Mouse (Mus musculus) frontal cortex, postnatal 10 days (tissue): ENCODE results near the gene Pepd.
A peak's percentile ranks its signal among the peaks of the same experiment; 100 is the strongest.

Experiments used
- DNase-seq, 2 experiments: peaks; one replicate each; pipeline ENCODE4 v3.0.0; 2022; ENCODE audit warnings: low spot score in 2 of 2, mixed read lengths in 1 of 2

The Pepd gene

DNA sequence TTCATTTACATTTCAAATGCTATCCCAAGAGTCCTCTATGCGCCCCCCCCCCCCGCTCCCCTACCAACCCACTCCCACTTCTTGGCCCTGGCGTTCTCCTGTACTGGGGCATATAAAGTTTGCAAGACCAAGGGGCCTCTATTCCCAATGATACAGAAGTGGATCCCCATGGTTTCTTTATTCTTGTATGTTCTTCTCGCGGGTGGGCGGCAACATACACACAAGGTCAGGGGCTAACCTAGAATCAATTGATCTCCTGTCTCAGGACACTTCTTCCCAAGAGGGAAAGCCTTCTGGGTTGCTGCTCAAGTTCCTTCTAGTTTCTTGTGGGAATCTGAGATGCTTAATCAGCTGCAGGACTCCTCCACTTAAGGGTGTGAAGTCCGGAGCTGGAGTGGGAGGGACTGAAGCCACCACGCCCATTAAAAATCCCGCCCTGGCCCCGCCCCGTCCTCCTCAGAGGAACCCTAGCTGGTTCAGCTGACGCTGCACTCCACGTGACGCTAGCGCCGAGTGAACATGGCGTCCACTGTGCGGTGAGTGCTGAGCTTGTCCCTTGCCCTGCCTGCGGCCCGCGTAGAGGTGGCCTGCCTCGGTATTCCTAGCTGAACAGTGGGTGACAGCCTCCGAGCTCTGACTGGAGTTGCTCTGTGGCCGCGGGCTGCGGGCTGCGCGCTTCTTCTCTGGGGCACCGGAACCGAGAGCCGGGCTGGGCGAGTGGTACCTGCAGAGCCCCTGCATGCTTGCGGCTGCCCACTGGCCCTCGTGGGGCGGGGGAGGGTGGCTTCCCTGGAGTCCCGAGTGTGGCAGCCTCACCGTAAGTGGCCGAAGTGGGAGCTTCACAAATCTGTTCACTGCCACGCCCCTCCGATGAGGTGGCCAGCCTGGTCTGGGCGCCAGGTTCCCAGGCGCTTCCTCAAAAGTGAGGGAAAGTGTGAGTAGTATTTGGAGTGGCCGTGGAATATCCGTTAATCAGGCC lies at the start of gene Pepd:
Gene Pepd, plus strand, starts transcription at position 461 of the 979 bp plus-strand sequence.
- DNase-seq: peak; percentile 71 to 81

DNA sequence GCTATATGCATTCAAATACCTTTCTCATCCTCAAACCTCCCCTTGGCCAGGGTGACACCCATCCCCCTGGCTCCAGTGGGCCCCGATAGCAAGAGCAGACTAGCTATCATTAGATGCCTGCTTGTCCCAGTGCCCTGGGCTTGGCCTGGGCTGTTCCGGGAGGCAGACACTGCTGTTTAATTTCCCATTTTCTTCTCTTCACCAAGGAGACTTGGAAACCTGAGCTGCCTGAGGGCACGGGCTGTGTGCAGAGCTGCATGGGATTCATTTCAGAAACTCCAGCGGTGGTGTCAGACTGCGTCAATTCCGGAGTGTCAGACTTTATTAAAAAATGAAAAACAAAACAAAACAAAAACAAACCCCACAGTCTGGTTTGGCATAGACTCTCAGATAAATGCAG lies 44.9 kb upstream of the Pepd start:
- no peak for DNase-seq

DNA sequence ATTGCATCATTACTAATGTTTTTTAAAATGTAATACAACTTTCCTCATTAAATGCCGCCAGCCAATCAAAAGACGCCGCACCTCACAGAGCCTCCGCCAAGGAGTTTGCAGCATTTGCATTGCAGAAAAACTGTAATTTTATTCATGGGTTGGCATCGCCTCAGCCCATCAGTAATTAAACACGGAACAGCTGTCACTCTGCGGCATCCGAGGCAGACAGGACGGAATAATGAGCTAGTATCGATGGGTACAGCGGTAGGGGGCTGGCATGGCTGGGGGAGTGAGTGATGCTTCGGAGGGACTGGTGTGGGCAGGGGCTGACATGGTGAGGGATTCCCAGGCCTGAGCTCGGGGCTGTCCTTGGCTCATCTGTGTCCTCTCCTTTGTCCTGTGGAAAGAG lies 42.5 kb upstream of the Pepd start:
- peak in 1 of 2 experiments; percentile 9 for DNase-seq

DNA sequence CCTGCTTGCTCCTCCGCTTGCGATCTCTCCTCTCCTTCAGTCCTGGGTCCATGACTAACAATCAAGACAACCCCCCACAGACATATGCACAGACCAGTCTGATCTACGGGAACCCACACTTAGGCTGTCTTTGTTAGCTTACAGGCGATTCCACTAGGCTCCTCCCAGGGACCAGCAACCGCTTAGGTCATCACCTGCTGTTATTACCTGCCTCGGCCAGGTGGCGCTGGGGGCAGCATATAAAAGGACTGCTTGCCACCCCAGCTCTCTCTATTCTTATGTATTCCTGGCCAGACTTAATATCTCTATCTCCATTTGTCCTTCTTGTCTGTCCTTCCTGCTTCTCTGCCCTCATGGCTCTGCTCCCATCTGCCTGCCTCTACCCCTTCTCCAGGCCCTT lies 35.4 kb upstream of the Pepd start:
- DNase-seq: no peak

DNA sequence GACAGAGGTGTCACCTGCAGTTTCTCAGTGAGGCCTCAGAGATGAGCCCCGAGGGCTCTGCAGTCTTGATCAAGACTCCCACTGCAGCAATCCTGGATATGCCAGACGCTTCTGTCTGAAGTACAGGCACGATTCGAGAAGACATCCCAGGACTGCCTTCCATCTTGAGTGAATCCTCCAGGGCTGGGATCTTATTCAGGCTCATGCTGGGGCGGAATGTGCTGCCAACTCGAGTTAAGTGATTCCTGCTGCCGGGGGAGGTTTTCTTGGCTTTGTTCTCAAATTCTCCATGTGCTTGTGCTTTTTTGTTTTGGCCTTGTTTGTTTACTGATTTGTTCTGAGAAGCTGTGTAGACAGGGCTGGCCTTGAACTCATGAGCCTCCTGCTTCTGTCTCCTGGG lies 34.4 kb upstream of the Pepd start:
- no peak for DNase-seq

DNA sequence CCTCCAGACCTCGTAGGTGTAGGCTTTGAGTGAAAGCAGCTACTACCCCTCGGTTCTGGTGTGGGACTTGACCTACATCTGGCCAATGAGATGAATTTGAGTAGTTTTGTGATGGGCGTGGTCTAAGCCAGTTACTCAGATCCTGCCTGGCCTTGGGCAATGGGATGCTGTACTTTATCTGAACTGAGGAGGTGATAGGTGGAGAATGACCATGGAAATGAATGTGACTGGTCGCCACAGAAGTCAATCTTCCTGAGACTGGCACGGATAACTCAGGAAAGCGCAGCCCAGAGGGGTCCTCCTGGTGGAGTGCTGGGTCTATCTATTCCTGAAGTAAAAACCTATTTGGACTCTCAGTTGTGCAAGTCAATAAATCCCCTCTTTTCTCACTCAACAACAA lies 23.7 kb upstream of the Pepd start:
- no peak for DNase-seq

DNA sequence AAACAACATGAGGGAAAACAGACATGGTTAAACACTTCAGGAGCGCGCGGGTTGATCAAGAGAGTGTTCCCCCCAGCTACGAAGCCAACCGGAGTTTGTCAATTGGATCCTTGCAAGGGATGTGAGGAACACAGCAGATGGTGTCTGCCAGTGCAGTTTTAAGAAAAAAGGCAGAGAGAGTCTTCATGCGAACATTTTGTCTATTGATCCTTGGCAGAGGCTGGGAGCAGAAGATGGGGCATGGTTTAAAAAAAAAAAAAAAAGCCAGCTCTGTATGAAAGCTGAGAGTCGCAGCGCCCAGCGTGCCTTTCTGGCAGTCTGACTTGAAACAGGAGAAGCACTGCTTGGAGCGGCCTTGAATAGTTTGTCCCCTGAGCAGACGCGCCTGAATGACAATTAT lies 23.3 kb upstream of the Pepd start:
- no peak for DNase-seq

DNA sequence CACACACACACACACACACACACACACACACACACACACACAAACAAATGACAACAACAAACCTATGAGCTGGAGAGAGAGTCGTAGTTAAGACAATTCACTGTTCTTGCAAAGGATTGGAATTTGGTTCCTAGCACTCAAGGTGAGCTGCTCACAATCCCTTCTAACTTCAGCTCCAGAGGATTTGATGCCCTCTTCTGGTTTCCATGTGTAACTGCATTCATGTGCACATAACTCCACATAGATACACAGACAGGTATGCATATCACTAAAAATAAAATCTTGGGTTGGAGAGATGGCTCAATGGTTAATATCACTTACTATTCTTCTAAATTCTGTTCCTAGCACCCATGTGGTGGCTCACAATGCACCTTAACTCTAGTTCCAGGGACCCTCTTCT lies 19.3 kb upstream of the Pepd start:
- no peak for DNase-seq

DNA sequence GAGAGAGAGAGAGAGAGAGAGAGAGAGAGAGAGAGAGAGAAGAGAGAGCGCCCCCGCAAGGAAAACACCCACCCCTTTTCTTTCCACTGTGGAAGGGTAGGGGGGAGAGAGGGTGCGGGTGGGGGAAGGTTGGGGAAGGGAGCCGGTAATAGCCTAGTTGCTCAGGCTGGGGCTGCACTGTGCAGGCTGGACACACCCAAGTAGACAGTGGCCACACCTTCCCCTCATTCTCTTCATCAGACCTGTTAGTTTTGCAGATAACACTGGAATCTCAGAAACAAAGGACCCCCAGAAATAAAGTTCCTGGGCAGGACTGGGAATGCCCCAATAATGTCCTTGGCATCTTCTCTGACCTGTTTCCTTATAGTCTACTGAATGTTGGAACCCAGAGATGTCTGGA lies 15.7 kb upstream of the Pepd start:
- no peak for DNase-seq

DNA sequence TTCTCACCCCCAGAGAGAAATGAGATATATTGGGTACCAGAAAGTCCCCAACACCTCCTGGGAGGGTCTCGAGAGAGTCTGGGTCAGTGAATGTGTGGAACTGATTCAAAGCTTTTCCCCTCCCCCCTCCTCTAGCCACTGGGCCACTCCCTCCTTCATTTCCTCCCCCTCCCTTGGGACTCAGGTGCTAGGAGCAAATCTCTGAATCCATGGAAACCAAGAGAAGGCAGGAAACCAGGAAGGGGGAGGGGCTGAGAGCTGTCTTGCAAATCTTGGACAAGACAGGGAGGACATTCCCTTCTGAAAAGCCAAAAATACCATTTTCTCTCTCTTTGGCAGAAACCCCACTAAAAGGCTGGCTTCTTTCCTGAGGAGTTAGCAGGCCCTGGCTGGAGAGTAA lies 15.1 kb upstream of the Pepd start:
- peak; percentile 21 to 36 for DNase-seq

DNA sequence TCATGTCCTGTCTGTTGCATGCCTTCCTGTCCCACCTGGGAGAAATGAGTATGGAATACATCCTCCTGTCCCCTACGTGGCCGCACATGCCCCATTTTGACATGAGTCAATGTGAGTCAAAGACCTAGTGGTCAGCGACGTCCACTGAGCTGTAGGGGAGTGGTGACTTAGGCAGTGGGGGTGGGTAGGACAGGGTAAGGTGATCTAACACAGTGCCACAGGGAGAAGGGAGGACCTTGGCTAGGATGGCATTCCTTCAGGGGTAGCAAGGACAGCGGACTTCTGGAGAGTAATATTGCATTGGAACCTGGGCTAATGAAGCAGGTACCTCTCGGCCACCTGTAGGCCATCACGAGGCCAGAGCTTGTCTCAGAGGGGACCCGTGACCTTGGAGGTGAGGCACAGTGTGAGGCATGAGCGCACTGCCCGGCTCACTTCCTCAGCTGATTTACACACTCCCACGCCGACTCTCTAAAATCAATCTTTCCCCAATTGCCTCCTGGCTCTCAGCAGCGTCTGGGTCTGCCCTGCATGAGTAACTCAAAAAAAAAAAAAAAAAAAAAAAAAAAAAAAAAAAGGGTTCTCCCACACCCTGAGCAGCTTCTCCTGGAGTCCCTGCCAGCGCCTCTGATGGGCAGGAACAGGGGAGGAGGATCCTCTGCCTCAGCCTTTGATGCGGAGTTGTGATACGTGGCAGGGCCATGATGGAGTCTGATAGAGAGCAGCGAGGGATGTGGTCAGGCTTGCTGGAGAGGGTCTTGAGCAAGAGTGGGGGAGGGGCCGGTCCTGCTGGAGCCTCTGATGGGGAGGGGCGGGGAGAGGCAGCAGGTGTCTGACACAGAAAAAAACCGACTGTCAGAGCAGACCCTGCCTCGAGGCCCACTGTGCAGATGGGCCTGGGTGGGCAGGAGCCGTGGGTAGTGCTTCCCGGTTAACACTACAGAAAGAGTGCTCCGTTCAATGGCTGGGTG lies 1.8 kb upstream of the Pepd start:
- DNase-seq: no peak

DNA sequence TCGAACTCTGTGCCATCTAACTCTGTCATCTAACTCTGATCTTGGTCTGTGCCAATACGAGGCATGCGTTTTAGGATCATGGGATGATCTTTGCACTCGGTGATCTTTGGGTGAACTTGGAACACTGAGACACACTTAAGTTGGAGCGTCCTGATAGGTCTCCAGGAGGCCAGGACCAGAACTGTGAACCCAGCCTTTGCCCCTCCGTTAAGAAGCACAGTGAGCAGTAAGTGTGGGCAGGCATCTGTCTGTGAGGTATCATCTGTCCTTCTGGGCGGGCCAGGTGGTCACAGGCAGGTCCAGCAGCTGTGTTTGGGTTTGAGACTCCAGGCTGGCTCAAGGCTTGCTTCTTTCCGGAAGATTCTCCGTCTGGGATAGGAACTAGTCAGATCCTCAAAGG lies 1.8 kb downstream of the Pepd start:
- no peak for DNase-seq

DNA sequence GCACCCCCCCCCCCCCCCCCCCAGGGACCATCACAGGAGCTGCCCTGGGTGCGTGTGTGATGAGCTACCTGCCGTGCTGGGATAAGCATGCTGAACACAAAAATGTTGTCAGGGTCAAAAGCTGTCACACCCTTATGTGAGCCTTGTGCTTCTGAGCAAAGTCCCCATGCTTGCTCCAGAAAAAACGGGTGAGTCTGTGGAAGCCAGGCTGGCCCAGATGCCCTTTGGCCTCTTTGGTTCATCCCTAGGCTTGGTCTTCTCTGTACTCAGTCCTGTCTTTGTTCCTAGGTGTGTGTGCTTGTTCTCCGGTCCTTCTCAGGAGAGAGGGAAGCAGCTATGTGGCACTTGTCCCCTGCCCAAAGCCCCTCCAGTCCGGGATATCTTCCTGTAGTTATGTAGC lies 3.4 kb downstream of the Pepd start:
- no peak for DNase-seq

DNA sequence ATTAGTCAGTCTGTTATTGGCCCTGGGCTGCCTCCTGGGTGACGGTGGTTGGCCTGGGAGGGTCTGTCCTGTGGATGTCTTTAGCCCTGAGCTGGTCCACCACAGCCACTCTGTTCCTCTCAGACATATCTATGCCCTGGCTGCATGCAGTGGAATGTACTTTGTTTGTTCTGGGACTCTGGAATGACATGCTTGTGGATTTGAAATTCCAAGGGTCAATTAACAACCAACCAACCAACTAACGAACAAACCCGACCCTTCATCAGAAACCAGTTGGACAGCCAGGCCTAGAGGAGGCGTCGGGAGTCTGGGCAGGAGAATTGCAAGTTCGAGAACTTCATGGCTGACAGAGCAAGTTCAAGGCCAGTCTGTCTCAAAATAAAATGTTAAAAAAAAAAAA lies 5.4 kb downstream of the Pepd start:
- DNase-seq: no peak

DNA sequence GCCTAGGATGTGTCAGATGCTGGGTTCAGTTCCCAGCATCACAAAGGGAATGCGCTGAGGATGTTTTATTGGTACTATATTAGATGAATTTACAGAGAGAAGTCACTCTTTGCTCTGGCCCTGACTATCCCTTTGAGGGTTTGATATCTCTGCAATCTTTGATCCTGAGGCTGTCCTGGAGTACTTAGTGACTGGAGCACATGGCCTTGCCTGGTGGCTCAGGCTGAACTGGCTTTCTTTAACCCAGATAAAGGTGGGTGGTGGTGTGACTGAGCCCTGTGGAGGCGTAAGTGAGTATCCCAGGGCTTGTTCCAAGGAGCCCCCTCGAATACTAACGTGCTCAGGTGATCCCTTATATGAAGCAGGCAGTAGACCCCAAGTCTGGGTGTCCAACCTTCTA lies 5.8 kb downstream of the Pepd start:
- no peak for DNase-seq

DNA sequence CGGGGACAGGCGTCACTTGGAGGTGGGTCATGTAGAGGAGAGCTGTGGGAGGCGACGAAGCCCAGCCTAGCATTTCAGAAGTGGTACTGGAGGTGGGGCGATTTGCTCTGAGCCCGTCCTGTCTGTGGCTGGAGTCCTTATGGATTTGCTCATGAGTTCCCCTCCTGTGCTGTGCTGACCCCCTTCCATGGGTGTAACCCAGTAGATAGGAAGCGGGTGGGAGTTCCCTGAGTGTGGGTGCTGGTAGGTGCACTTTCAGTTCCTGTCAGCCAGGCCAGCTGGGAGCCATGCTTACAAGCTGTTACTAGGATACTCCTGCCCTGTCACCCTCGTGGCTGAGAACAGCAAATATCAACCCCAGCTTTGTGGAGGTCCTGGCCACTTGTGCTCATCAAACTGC lies 6.2 kb downstream of the Pepd start:
- DNase-seq: no peak

DNA sequence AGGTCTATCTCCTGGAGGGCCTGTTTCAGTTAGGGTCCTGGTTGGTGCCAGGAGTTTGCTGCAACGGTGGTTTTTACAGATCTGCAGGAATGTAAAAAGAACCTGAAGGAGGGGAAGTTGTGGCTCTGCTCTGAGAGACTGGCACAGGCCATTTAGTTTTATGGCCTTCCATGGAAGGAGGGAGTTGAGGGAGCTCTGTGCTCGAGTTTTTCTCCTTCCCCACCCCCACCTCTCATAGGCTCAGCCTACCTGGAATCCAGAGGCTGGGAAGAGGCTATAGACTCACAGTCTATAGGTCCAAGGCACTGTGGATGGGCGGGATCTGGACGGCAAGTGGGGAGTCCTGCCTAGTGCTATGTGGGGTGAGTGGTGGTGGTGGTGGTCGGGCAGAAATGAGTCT lies 6.9 kb downstream of the Pepd start:
- no peak for DNase-seq

DNA sequence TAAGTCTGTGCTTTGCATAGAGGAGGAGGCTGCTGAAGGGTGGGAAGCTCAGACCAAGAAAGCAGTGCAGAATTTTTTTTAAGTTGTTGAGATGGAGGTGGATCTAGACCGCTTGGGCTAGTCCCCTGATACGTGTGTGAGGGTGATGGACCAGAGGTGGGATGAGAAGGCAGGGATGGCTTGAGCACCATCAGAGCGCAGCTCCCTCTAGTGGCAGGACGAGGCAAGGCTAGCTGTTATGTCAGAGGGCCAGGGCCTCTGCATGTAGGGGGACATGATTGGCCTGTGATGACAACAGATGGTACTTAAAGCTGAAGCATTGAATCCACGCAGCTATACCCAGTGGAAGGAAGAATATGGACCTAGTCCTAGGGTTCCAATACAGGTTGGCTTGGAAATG lies 7.6 kb downstream of the Pepd start:
- no peak for DNase-seq

DNA sequence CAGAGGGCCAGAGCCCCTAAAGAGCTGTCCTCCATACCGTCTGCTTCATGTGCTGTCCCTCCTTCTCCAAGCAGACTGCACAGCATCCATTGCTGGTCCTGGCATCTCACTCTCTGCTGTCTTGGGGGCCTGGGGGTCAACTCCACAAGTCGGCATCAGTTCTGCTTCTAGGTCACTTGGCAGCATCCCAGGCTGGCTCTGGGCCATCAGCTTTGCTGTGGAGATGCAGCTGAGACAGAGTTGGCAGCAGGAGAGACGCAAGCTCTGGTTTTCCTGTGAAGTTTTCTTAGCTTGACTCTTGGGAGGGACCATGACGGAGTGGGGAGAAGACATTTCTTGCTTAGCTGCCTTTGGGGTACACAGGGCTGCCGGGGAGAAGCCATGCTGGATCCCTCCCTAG lies 13.0 kb downstream of the Pepd start:
- DNase-seq: peak in 1 of 2 experiments; percentile 45

DNA sequence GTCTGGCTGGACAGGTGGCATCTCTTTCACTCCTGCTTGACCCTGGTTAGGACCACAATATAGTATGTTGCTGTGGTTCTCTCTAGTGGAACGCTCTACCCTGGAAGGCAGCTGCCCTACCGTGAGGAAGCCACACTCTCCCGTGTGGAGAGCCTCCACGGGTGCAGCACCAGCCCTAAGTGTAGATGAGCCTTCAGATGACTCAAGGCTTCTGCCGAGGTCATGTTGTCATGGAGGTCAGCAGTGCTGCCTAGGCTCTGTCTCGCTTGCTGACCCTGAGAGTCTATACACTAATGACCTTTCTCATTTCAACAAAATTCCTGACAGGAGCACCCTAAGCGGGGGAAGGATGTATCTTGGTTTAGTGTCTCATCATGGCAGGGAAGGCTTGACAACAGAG lies 13.8 kb downstream of the Pepd start:
- no peak for DNase-seq

DNA sequence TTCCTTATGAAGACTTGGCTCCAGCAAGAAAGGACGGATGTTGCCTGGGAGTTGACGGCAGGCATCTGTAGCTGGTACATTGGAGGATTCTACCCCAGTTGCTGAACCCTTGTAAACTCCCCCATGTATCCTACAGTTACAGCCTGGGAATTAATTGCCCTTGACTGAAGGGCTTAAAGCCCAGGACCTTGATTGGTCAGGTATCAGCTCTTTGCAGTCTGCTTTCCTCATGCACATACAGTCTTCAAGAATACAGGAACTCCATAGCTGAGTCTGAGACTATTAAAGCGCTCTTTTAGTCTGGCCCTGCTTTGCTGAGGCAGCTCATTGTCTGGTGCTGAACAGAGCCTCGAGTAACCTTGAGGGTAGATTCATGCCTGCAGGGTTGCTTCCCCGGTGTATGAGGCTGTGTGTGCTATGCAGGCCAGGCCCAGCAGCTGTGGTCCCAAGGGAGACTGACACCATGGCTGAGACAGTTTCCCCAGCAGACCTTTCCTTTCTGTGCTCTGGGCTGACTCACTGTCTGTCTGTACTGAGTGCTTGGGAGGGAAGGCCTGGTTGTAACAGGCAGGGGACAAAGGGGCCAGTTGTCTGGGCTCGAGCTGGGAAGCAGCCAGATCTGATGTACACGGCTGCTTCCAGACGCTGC lies 17.6 kb downstream of the Pepd start:
- no peak for DNase-seq

DNA sequence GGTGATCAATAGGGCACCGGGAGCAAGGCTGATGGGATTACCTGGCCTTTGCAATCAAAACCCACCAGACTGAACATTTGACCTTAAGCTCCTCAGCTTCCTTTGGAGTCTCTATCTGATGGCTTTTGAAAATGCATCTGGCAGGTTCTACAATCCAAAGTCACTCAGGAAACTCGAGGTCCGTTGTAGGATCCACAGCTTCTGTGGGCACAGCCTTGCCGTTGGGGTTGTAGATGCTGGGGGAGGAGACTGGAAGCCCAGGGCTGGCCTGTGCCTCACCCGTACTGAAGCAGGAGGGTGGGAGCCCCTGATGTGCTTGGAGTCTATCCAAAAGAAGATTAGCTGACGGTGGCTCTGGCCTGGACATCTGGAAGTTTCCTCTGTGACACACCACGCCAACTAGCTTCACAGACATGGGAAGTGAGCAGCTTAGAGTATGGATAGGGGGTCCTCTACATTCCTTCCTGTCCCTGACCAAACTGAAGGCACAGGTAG lies 18.1 kb downstream of the Pepd start:
- DNase-seq: no peak
